Mouse (Mus musculus): ENCODE data around the gene Sun3. TPM values are rescaled to one million over a fixed set of nuclear protein-coding genes. Genes with fewer than 3 reads are reported as not detected.

The Sun3 gene
- total and polyA plus RNA-seq, 3 experiments = not detected

- peaks cover 0 to 4% of the 10 kb centered on the region in 2 experiments; a peak in 1 of 4 replicates for H3K27me3 ChIP-seq (ENCODE audit: control insufficient read depth in 1 of 2, insufficient read depth in 2 of 2, low read length in 2 of 2)
- TF ChIP-seq RAD21 (IDR thresholded peaks at IDR 0.05; ENCODE audit: low read depth, low read length) (peak; percentile 12), NRF1 (IDR thresholded peaks at IDR 0.05; ENCODE audit: insufficient read depth, low read depth, low read length, poor library complexity, severe bottlenecking) (no peak)
- no peak overlapping the region for H3K27ac ChIP-seq (ENCODE audit: control insufficient read depth, low read depth, low read length)
- no peak for DNase-seq (ENCODE audit: low read depth, low spot score)
- H3K36me3 ChIP-seq (ENCODE audit: control insufficient read depth in 1 of 2, insufficient read depth in 2 of 2, low read length in 2 of 2) = 0 out of 4 replicates have a peak, but pooled peaks cover 0 to 3% of the 10 kb centered on the region in 2 experiments
- H3K79me2 ChIP-seq (ENCODE audit: control insufficient read depth, insufficient read depth, low read length, poor library complexity) = no peaks in the 10 kb centered on the region
- H3K4me3 ChIP-seq (ENCODE audit: control insufficient read depth in 1 of 2, insufficient read depth in 1 of 2, low read depth in 2 of 2, low read length in 2 of 2) = no peak overlapping the region
- H3K9ac ChIP-seq (ENCODE audit: control insufficient read depth, low read depth, low read length, poor library complexity, severe bottlenecking) = no peak overlapping the region
- no peaks in the 10 kb centered on the region for H3K9me3 ChIP-seq (replicated peaks; ENCODE audit: insufficient read depth, low read length)
- H3K4me1 ChIP-seq (ENCODE audit: control insufficient read depth in 1 of 2, insufficient read depth in 2 of 2, low read length in 2 of 2) = no peaks in the 10 kb centered on the region
Measured at GRCm38 (mm10) chr11:8988084-8988483, 60.7 kb downstream of the Sun3 start.

DNA sequence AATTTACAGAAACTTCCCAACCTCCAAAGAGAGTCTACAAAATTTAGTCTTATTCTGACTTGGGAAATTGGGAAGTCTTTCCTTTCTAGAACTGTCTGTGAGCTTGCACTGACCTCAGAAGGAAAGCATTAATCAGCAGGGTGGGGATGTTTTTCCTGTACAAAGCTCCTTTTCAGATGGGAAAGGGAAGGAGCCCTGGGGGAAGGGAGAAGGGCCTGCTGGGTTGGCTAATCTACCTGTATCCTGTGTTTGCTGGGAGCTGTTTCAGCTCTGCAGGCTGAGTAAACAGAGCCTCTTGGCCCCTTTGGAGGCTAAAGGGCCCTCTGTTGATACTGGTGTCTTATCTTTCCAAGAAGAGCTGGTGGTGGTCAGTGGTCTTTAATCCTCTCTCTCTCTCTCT is 62.7 kb downstream of the Sun3 start:
- H3K4me3 ChIP-seq (ENCODE audit: control insufficient read depth in 1 of 2, insufficient read depth in 1 of 2, low read depth in 2 of 2, low read length in 2 of 2) = no peak overlapping the region
- no peaks in the 10 kb centered on the region for H3K36me3 ChIP-seq (ENCODE audit: control insufficient read depth in 1 of 2, insufficient read depth in 2 of 2, low read length in 2 of 2)
- no peaks in the 10 kb centered on the region for H3K79me2 ChIP-seq (ENCODE audit: control insufficient read depth, insufficient read depth, low read length, poor library complexity)
- no peaks in the 10 kb centered on the region for H3K4me1 ChIP-seq (ENCODE audit: control insufficient read depth in 1 of 2, insufficient read depth in 2 of 2, low read length in 2 of 2)
- peaks cover 0 to 4% of the 10 kb centered on the region in 2 experiments; a peak in 1 of 4 replicates for H3K27me3 ChIP-seq (ENCODE audit: control insufficient read depth in 1 of 2, insufficient read depth in 2 of 2, low read length in 2 of 2)
- H3K9ac ChIP-seq (ENCODE audit: control insufficient read depth, low read depth, low read length, poor library complexity, severe bottlenecking) = no peak overlapping the region
- H3K9me3 ChIP-seq (replicated peaks; ENCODE audit: insufficient read depth, low read length) = no peaks in the 10 kb centered on the region
- no peak for DNase-seq (ENCODE audit: low read depth, low spot score)
- no peak for TF ChIP-seq USF2 (IDR thresholded peaks at IDR 0.05; ENCODE audit: borderline replicate concordance in 1 of 2, insufficient read depth in 1 of 2, low read depth in 1 of 2, low read length in 2 of 2)
- no peak for TF ChIP-seq SIN3A (IDR thresholded peaks at IDR 0.05; ENCODE audit: low read length)
- no peak for TF ChIP-seq ETS1 (IDR thresholded peaks at IDR 0.05; ENCODE audit: low read depth, low read length)
- no peak for TF ChIP-seq UBTF (IDR thresholded peaks at IDR 0.05; ENCODE audit: borderline replicate concordance, insufficient read depth, low read depth, low read length)
- no peak for TF ChIP-seq MYC (IDR thresholded peaks at IDR 0.05; ENCODE audit: low read depth, low read length)
- TF ChIP-seq GABPA (IDR thresholded peaks at IDR 0.05; ENCODE audit: low read depth, low read length) = no peak
- TF ChIP-seq CHD2 (IDR thresholded peaks at IDR 0.05; ENCODE audit: low read length) = no peak
- no peak for TF ChIP-seq E2F4 (IDR thresholded peaks at IDR 0.05; ENCODE audit: borderline replicate concordance, low read depth, low read length)
- no peak for TF ChIP-seq SMC3 (IDR thresholded peaks at IDR 0.05; ENCODE audit: low read depth, low read length)
- no peak for TF ChIP-seq RCOR1 (IDR thresholded peaks at IDR 0.05; ENCODE audit: low read depth, low read length)
- TF ChIP-seq POLR2A (IDR thresholded peaks at IDR 0.05; ENCODE audit: control insufficient read depth in 1 of 2, insufficient read depth in 1 of 2, low read depth in 1 of 2, low read length in 2 of 2, poor library complexity in 1 of 2) = no peak
- TF ChIP-seq ELF1 (IDR thresholded peaks at IDR 0.05; ENCODE audit: low read depth, low read length) = no peak
- TF ChIP-seq ZKSCAN1 (IDR thresholded peaks at IDR 0.05; ENCODE audit: low read depth, low read length) = no peak
- TF ChIP-seq NRF1 (IDR thresholded peaks at IDR 0.05; ENCODE audit: insufficient read depth, low read depth, low read length, poor library complexity, severe bottlenecking) = no peak
- no peak for TF ChIP-seq TBP (IDR thresholded peaks at IDR 0.05; ENCODE audit: low read depth, low read length)
- no peak for TF ChIP-seq HCFC1 (IDR thresholded peaks at IDR 0.05; ENCODE audit: low read depth, low read length)
- no peak for TF ChIP-seq GATA1 (IDR thresholded peaks at IDR 0.05; ENCODE audit: low read depth, low read length)
- no peak for TF ChIP-seq RAD21 (IDR thresholded peaks at IDR 0.05; ENCODE audit: low read depth, low read length)
- no peak overlapping the region for H3K27ac ChIP-seq (ENCODE audit: control insufficient read depth, low read depth, low read length)

All from MEL (cell line).